Mouse (Mus musculus): Measurements from ENCODE around the gene Abl1.

Gene Abl1

GRCm38 (mm10) chr2:31788227-31788626 is 100.1 kb downstream of the Abl1 start:
- DNase-seq (ENCODE audit: low read depth): no peak

- DNase-seq (ENCODE audit: low read depth): no peak
Observed at GRCm38 (mm10) chr2:31789215-31789614, 101.0 kb downstream of the Abl1 start.

DNA sequence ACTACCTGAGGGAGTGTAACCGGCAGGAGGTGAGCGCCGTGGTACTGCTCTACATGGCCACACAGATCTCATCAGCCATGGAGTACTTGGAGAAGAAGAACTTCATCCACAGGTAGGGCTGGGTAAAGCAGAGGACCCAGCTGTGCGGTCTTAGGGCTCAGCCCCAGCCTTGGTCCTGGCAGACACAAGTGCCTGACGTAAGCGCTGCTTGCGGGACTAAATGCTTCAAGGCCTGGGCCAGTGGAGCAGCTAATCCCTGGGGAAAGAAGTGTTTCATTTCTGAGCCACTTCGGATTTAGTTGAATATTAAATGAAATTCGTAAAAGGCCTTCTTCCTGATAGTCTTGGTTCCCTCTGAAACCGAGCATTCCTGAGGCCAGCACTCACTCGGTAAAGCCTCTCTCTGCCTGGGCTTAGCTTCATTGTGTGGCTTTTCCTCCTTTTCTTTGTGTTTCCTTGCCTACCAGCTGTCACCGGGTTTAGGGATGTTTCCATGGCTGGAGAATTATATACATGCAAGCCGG is 102.6 kb downstream of the Abl1 start:
- DNase-seq (ENCODE audit: low read depth): no peak

DNA sequence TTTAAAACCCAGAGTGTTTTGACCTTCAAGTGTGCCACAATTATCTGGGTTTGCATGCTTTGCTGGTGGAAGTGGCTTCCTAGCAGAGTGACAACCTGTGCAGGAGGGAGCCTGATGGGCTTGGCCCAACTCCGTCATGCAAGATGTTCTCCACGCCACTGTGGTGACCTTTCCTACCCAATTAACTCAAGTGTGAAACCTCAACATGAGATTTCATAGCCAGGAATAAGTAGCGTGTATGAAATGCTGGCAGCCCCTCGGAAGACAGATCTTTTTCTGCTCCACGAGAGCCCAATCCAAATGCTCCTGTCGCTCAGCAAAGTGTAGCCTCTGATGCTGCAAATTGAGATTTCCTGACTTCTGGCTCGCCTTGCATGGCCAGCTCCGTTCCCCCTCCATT is 103.1 kb downstream of the Abl1 start:
- no peak for DNase-seq (ENCODE audit: low read depth)

DNA sequence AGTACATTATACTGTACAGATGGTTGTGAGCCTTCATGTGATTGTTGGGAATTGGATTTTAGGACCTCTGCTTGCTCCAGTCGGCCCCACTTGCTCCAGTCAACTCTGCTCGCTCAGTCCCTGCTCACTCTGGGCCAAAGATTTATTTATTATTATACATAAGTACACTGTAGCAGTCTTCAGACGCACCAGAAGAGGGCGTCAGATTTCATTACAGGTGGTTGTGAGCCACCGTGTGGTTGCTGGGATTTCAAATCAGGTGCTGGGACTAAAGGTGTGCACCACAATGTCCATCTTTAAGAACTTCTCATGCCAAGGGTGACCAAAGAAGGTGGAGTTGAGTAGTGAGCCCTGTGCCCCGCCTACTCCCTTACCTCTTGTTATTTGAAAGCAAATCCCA is 104.4 kb downstream of the Abl1 start:
- no peak for DNase-seq (ENCODE audit: low read depth)

DNA sequence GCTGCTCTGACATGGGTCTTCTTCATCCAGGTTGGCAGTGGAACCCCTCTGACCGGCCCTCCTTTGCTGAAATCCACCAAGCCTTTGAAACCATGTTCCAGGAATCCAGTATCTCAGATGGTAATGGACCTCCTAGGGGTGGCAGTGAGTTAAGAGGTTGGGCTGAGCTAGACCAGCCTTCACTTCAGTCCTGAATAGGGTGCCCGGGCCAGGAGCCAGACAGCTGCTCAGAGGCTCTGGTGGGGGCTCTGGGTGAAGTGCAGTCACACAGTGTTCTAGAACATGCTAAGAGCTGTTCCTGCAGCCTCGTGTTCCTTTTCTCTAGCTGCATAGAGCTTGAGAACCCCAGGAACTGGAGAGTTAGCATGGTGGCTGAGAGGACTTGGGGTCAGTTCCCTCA is 108.8 kb downstream of the Abl1 start:
- DNase-seq (ENCODE audit: low read depth): no peak

- no peak for DNase-seq (ENCODE audit: low read depth)
Observed at GRCm38 (mm10) chr2:31801416-31801815, 113.2 kb downstream of the Abl1 start.

GRCm38 (mm10) chr2:31802811-31803210 is 114.6 kb downstream of the Abl1 start:
- no peak for DNase-seq (ENCODE audit: low read depth)

DNA sequence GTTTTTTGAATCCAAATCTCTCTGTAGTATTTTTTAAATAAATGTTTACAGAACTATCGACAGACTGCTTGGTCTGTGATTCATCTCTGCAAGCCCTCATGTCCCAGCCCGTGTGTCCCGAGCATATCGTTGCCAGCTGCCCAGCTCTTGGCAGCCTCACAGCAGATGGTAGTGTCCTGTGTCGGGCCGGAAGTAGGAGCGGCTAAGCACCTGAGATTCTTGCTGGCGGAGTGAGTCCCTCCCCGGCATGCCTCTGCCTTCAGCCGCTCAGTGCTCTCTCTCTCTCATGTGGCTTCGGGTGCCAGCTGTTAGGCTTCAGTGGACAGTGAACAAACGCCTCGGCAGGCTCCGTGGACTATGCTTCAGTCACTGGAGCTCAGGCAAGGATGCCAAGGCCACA is 115.3 kb downstream of the Abl1 start:
- no peak for DNase-seq (ENCODE audit: low read depth)

DNA sequence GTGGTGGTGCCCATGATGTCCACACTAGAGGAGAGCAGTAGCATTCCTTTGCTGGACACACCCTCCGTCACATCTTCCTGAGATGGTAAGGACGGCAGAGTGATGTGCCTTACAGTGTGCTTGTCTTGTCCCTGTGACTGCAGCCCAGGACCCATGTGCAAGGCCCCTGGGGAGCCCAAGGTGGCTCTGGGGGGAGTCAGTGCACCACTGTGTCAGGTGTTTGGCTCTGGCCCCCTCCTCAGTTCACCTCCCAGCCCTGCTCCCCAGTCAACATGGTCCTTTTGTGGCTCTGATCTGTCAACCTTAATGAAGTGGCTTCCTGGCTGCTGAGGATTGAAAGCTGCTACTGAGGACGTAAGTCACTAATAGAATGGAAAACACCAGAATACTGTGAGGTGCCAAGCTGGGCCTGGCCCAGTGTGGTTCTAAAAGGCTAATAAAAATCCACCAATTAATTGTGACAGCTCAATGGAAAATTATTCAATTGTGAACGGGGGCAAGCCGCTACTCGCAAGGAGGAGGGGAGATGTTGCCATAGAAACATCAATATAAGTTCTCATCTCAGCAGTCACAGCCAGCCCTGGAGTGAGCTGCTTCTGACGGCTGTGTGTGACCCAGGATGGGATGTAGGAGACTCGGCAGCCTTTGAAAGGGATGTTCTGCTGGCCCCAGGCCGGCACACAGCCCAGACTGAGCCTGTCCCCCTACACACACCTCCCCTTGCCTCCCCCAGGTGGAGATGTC is 118.6 kb downstream of the Abl1 start:
- DNase-seq (ENCODE audit: low read depth): no peak

- no peak for DNase-seq (ENCODE audit: low read depth)
Observed at GRCm38 (mm10) chr2:31808410-31809357, 120.5 kb downstream of the Abl1 start.

GRCm38 (mm10) chr2:31809358-31809740 is 121.2 kb downstream of the Abl1 start:
- DNase-seq (ENCODE audit: low read depth): no peak

DNA sequence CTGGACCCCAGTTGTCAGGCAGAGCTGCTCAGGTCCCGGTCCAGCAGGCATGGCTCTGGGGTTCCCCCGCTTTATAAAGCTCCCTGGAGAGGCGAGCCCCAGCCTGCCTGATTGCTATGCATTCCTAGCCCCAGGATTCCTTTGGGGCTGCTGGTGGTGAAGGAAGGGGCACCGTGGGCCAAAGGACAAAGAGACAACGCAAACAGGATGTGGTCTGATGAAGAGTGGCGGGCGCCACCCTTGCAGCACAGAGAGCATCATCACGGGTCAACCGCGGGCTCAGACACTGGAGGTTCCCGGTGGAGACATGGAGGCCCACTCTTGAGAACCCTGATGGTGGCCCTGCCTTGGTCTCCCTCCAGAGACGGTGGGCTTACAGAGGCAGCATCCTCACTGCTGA is 122.3 kb downstream of the Abl1 start, which contains the start of gene Qrfp:
Gene Qrfp (minus strand): TSS at position 137 of the 400 bp plus-strand sequence.
- DNase-seq (ENCODE audit: low read depth): no peak

DNA sequence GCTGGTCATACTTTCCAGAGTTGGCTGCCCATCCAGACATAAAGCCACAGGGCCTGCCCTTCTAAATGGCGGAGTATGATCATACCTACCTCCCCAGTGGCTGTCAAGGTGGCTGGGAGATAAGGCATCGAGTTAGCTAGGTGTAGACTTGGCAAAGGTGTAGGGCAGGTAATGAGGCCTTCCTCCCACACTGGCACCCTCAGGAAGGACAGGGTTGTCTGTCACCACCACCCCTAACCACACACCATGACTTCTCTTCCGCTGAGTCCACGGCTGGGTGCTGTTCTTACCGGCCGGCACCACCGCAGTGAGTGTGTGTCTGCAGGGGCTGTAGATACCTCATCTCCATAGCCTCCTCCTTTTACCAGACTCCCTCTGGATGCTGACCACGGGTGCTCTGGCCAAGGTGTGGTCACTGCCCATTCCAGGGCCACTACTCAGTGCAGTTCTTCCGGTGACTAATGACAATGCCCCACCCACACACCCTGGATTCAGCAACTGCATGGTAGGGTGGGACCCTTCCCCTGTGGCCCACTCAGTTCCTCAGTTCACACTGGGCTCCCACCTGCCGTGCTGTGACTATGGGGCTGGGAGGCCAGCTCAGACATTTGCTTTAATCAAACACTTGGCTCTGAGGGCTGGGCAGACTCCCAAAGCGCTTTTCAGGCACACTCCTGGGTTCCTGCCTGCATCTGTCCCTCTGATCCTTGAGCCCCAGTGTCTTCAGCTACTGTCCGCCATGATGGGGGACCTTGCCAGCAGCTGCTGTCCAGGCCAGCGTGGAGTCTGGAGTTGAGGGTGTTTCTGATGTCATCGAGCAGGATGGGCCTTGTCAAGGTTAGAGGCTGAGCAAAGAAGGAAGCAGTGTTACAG is 123.1 kb downstream of the Abl1 start:
- DNase-seq (ENCODE audit: low read depth): no peak

DNA sequence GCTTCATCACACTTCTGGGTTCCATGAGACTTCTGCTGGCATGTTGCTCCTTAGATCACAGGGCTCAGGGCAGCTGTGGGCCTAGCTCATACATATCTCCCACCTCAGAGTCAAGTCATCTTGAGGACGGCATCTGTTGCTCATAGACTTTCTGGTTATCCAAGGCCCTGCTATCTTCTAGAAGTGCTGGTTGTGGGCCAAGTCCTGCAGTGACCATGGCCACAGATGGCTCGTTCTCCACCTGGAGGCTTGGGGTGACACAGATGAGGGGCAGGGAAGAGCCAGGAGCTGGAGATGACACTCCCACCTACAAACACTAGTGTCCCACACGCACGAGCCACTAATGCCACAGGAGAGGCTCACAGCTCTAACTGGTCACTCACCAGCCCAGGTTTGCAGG is 125.5 kb downstream of the Abl1 start:
- DNase-seq (ENCODE audit: low read depth): no peak

- DNase-seq (ENCODE audit: low read depth): no peak
Observed at GRCm38 (mm10) chr2:31814699-31815098, 126.5 kb downstream of the Abl1 start.

DNA sequence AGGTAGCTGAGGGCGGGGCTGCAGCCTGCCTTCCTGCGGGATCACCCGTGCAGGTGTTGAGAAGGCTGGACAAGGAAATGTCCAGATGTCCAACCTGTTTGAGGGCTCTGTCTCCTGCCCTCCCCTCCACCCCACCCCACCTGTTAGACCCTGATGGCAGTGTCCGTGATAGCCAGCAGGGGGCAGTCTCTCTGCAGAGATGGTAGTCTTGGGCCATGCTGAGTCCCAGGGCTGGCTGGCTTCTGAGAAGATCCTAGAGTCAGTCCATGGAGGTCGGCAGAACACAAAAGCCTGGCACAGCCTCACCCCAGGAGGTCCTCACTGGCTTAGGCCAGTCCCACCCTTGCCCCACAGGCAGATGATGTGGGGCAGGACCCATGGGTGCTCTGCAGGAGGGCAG is 127.2 kb downstream of the Abl1 start:
- peak; percentile 24 for DNase-seq (ENCODE audit: low read depth)

DNA sequence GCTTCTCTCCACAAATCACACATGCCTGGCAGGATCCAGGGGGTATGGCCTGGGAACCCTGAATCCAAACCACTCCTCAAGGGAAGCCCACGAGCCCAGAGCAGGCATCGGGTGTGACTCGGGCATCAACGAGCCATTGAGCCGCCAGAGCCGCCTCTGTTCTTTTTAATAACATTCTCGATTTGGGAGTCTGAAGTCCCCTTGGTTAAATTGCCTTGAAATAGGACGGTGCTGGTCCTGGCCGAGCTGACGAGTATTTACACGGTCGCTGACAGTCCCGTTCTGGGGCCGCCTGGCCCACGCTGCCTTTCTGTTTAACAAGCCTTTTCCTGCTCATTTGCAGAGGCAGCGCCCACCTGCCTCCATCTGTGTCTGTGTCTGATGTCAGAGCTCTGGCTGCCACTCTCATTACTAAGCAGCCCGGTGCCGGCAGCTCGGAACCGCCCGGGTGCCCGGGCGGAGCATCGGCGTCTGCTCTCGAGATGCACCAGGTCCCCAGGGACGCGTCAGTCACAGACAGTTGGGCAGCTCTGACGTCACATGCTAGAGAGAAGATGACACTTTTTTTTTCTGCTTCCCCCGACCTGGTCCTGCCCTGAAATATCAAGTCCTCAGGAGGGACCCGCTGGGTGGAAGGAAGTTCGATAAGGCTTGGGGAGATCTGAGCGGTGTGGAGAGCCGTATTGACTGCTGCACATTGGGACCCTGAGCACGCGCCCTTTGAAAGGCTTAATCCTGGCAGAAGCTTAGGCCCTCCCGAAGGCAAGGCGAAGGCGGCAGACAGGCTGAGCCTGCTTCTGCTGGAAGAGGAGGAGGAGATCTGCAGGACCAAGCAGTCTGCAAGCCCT is 134.6 kb downstream of the Abl1 start:
- DNase-seq (ENCODE audit: low read depth): no peak

DNA sequence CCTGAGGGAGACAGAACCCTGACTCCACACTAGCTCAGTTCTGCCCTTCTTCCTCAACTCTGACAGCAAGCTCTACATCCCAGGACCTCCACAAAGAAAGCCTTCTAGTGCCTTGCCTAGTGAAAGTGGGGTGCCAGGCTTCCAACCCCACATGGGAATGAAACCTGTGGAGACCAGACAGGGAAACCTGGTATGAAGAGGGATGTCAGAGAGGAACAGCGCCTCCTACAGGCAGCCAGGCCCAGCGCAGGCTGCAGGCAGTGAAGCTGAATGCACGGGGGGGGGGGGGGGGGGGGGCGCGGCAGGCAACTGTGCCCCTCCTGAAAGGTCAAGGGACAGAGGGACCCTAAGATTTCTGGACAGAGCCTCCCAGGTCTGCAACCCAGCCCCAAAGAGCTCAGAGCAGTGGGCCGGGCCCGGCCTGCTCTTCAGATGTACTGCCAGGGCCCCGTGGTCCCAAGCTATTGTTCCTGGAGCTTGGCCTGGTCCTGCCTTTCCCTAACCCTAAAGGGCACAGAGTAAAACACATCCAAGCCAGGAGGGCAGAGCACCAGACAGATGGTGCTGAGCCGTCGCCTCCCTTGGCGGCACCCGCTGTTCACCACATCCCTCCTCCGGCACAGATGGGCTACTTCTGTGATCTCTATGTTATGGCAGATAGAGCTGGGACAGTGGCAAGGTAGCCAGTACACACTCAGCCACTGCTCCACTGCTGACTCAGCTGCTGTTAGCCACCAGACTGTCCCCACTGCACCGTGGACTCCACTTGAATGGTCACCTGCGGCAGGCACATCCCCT is 136.0 kb downstream of the Abl1 start:
- no peak for DNase-seq (ENCODE audit: low read depth)

DNA sequence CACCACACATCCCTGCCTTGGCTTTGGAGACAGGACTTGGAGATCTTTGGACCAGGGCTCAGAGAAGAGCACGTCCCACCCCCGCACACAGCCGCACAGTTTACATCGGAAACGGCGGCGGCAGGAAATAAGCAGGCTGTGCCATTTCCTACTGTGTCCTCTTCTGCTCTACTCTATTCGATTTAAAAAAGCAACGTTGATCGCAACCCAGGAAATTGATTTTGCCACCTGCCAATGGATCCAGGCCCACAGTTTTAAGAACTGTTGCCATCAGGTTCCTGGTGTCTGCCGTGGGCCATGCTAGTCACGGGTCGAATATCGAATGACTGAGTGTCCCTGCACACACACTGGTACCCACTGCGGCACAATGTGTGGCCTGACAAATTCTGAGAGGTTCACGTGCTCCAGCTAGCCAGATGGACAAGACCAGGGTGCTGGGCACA is 137.3 kb downstream of the Abl1 start:
- no peak for DNase-seq (ENCODE audit: low read depth)
